Comparison of ENCODE assay signal across 23 mouse cellular contexts in genomic region chr9:14272921-14273320, GRCm38 (mm10). TPM values are rescaled to one million over a fixed set of nuclear protein-coding genes. Genes with fewer than 3 reads are reported as not detected.
A peak's percentile ranks its signal among the peaks of the same experiment; 100 is the strongest.
DNase-seq lines count a peak whose midpoint lies in the region.
"Had no signal": no experiment of that assay in that cellular context is flagged by ENCODE, and none has a peak within 500 bp of the region (broad histone marks: within the 10 kb centered on the region; RNA-seq: fewer than 3 reads in every experiment).

No protein-coding gene starts in this region.

- DNase-seq in 416B (ENCODE audit: low read depth): peak; percentile 24
- DNase-seq in CD4-positive, CD25-positive, alpha-beta regulatory T cell, adult 2 months (ENCODE audit: low read depth, low spot score): peak; percentile 50
- DNase-seq in induced T-regulatory cell, adult 2 months (ENCODE audit: low read depth): peak; percentile 65
- peak; percentile 45 for DNase-seq in splenic B cell, adult 2 months (ENCODE audit: low read depth, low spot score)
- DNase-seq in layer of hippocampus, adult 11-12 months (ENCODE audit: low spot score): no peak
- no peak for DNase-seq in urinary bladder, postnatal 25 days (ENCODE audit: low spot score)
- DNase-seq in limb, embryonic 10.5 days (ENCODE audit: low spot score): no peak
- DNase-seq: adrenal gland, postnatal 10 days; adrenal gland, postnatal 36 days; cerebellum, adult 18-20 months; cerebellum, adult 9-10 months; cerebellum, postnatal 14 days; gastrocnemius, postnatal 10 days; gastrocnemius, postnatal 36 days; heart, adult 2 months; heart, postnatal 14 days; heart, postnatal 4 days had no signal

- H3K4me3 ChIP-seq in limb, embryonic 10.5 days: no peak overlapping the region
- H3K4me3 ChIP-seq: forebrain, embryonic 10.5 days; forebrain, embryonic 13.5 days; heart, adult 2 months; heart, embryonic 10.5 days; heart, embryonic 13.5 days had no signal

- H3K27me3 ChIP-seq in splenic B cell, adult 2 months (ENCODE audit: control insufficient read depth, insufficient read depth, low read length, poor library complexity, severe bottlenecking): no peaks in the 10 kb centered on the region
- H3K27me3 ChIP-seq in limb, embryonic 10.5 days (ENCODE audit: low read depth, poor library complexity, severe bottlenecking): no peaks in the 10 kb centered on the region
- H3K27me3 ChIP-seq: forebrain, embryonic 13.5 days; heart, embryonic 13.5 days had no signal

- H3K27ac ChIP-seq in limb, embryonic 10.5 days: no peak overlapping the region
- H3K27ac ChIP-seq: forebrain, embryonic 10.5 days; forebrain, embryonic 13.5 days; heart, adult 2 months; heart, embryonic 10.5 days; heart, embryonic 13.5 days; hindbrain, embryonic 14.5 days; hindbrain, postnatal 0 days had no signal

- 87% methylated on average over 1 of the region's 1 CpGs for WGBS in limb, embryonic 10.5 days

- peaks cover 11% of the 10 kb centered on the region for H3K4me1 ChIP-seq in limb, embryonic 10.5 days

- H3K36me3 ChIP-seq in splenic B cell, adult 2 months (ENCODE audit: control insufficient read depth, insufficient read depth, low read length, poor library complexity, severe bottlenecking): no peaks in the 10 kb centered on the region
- no peaks in the 10 kb centered on the region for H3K36me3 ChIP-seq in limb, embryonic 10.5 days
- H3K36me3 ChIP-seq: forebrain, embryonic 10.5 days; heart, embryonic 10.5 days; heart, embryonic 13.5 days had no signal

- no peaks in the 10 kb centered on the region for H3K9me3 ChIP-seq in limb, embryonic 10.5 days (replicated peaks)
- H3K9me3 ChIP-seq: forebrain, embryonic 10.5 days; forebrain, embryonic 13.5 days; heart, embryonic 10.5 days; heart, embryonic 13.5 days had no signal

RNA-seq across cellular contexts. Expression of gene Sesn3, which starts 1.9 kb away (rescaled TPM):
- 13.2 and 22.9 TPM in 2 replicates for polyA plus RNA-seq in limb, embryonic 10.5 days (2016; fragmentation: Nextera tagmentation; extraction: Ambion mirVana)

Comparison
In these comparisons a context has a peak if more than half of its experiments do, and no peak if none do; other contexts are left out.
1. DNase-seq: peak in 416B (single experiment), CD4-positive, CD25-positive, alpha-beta regulatory T cell, adult 2 months (single experiment), induced T-regulatory cell, adult 2 months (single experiment) and splenic B cell, adult 2 months (single experiment); none in layer of hippocampus, adult 11-12 months (single experiment), urinary bladder, postnatal 25 days (single experiment) and limb, embryonic 10.5 days (single experiment).